Mouse (Mus musculus) frontal cortex, postnatal 25 days (tissue): ENCODE data around the gene Fdx1.

ENCODE experiments used
- DNase-seq, 2 experiments: peaks; one replicate each; pipeline ENCODE4 v3.0.0; 2022; ENCODE audit warnings: low spot score in 2 of 2

The Fdx1 gene

DNA sequence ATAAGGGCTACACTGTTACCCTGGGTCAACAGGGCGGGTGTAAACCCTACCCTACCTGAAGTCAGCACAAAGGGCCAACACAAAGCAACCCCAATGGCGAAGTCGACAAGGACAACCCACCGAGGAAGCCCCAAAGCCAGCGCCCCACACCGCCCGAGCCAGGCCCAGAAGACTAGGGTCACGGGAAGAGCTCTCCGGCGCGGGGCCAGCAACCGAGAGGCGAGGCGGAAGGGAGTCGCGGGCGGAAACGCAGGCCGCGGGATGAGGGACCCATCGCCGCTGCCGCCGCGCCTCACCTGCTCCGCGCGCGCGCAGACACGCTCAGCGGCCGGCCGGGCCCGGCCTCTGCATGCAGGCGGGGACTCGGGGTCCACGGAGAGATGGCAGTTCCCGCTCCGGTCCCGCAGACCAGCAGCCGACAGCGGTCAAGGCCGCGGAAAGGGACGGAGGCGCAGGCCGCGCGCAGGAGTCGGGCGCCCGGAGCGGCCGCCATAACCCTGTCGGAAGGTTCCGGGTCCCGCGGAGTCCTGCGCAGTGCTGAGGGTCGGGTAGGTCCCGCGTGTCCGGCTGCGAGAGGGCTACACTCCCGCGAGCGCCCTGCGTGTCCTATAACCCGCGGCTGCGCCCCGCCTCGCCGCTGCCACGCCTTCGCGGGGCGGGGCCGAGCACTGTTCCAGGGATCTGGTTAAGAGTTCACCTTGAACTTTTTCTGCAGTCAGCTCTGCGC is at the start of gene Fdx1:
Gene Fdx1 (minus strand): TSS at position 582 of the 727 bp plus-strand sequence.
- peak; percentile 20 to 44 for DNase-seq

DNA sequence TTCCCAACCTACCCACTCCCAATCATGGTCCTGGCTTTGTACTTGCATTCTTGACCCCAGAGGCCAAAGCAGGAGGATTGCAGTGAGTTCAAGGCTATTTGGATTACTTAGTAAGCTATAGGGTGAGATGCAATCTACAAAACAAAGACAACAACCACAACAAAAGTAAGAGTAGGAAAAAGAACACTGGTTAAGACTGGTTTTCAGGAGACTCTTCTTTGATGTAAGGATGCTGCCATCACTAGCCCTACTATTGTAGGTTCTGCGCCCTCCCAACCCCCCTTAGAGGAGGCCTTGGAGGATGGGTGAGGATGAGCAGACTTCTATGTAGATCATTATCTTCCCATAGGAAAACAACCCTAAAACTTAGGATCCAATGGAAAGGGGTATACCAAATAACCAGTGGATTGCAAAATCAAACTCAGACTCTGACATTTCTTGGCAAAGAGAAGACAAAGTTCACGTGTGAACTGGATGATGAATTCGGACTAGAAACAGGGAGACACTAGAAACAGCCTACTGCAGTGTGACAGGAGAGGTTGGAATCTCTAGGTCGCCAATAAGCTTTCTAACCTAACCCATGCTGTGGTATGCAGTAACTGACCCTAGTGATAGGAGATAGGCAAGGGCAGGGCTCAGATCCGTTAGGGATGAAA is 49.6 kb upstream of the Fdx1 start:
- DNase-seq, result no peak

DNA sequence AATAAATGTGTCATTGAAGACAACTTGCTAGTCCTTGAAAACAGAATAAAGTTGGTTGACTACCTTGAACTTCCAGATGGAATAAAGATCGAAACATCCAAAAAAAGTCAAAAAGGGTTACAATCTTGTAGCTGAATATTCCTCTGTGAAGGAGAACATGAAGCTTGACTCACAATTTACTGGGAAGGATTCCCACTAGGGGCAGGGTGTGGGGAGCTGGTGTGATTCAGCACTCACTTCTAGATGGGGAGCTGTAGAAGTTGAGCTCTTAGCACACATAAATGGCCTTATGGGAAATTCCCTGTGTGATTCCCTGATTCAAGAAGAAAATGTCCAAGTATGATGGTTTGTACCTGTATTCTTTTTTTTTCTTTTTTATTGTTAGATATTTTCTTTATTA is 49.0 kb upstream of the Fdx1 start:
- no peak for DNase-seq

DNA sequence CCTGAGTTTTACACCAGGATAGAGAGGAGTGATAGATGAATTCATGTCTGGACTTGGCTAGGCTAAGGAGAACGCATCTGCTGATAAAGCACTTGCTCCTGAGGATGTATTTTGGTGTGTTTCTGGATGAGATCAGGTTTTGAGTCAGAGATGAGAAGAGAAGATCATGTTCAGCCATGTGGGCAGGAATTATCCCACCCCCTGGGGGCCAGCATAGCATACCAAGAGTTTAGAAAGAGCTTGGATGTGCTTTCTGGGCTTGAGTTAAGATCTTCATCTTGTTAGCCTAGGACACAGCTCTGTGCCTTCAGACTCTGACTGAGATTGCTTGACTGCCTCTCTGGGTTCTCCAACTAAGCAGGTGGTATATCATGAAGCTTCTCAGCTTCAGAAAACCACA is 45.2 kb upstream of the Fdx1 start:
- no peak for DNase-seq

DNA sequence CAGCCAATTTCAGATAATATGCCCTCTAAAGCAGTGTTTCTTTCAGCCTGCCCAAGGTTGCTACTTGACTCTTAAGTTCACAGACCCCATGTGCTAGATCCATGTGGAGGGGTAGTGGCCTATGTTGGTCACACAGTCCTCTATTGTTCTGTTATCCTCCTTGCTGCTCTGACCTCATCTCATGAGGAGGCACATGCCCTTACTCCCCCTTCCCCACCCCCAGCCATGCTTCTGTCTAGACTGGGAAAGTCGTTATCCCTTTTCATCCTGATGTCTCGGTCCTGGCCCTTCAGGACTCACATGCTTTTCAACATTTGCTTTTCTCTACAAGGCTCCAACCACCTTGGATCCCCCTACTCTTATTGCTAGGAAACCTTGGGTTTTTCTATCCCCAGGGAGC is 44.0 kb upstream of the Fdx1 start:
- no peak for DNase-seq

DNA sequence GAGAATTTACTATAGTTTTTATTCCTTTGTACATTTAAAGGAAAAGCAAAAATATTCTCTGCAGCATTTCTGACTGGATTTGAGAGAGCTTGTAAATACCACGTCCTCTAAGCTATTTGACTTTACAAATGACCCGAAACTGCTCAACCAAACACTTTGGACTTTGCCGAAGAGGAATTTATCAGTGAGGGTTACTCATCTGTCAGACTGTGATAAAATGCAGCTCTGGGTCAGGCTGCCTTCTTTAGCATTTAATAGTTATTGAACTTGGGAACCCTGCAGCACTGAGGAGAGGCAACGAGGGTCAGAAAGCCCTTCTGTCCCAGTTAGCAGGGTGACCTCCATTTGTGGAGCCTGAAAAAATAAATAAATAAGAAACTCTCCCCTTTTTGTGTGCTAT is 40.1 kb upstream of the Fdx1 start:
- DNase-seq, result no peak

DNA sequence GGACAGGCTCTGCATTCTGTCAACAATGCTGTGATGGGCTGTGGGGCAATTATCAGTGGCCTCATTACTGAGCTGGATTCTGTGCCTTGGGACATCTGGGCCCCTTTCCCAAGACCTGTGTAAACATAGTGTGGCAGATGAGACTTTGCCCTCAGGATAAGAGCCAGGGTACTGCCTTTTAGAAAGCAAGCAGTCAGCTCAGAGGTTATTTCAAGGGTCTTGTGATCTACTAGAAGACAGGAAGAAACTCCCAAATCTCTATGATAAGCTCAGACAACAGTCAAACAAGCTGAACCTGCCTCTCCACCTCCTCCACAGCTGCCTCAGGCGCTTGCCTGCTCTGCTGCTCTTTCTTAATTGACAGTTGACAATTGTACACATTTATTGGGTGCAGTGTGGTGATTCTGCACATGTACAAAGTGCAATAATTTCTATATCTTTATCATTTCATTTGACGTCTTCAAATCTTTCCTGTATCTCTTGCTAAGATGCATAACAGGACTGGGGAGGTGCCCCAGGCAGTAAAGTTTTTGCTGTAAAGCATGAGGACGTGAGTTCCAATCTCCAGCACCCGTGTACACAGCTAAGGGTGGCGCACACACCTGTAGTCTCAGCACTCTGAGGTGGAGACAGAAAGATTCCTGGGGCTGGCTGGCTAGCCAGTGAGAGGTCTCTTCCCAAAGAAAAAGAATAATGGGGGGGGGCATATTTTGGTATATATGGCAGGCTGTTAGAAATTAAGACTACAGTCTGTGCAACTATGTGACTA is 32.2 kb upstream of the Fdx1 start:
- DNase-seq, result no peak

DNA sequence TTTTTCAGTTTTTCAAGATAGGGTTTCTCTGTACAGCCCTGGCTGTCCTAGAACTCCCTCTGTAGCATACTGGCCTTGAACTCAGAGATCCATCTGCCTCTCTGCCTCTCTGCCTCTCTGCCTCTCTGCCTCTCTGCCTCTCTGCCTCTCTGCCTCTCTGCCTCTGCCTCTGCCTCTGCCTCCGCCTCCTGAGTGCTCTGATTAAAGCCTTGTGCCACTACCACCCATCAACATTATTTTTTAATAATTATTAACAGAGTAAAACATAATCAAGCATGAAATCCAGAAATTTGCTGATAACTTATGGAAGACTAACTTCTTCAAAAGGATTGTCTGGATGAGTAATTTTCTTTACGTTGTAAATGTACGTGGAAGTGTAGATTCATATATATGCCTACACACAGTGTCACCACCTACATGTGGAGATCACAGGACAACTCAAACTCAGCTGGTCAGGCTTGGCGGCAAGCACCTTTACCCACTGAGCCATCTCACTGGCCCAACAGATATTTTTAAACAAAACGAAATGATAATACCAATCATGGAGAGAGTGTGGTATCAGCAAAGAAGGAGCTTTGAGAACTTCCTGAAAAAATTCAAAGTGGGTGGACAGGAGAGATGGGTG is 31.4 kb upstream of the Fdx1 start:
- no peak for DNase-seq

DNA sequence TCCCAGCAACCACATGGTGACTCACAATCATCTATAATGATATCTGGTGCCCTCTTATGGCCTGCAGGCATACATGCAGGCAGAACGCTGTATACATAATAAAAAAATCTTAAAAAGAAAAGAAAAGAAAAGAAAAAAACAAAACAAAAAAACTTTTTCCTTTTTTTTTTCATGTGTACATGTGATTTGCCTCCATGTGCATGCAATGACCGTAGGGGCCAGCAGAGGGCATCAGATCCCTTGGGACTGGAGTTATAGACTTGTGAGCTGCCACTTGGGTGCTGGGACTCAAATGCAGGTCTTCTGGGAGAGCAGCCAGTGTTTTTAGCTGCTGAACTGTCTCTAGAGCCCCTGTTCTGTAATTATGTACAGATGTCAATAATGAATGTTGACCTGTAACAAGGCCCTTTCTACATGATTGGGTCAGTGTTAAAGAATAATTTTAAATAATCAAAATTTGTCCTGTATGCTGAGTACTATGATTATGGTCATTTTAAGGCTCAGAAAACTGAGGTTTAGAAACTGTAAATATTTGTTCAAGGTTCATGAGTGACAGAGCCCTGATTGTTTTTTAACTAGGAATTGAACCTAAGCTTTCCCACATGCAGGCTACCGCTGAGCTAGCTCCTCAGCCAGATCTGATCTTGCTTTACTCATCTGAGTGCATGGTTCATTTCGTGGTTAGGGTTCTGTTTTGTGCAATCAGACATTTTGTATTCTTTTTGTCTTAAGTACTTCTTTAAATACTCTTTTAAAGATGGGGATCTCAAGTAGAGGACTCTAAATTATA is 30.3 kb upstream of the Fdx1 start:
- no peak for DNase-seq

DNA sequence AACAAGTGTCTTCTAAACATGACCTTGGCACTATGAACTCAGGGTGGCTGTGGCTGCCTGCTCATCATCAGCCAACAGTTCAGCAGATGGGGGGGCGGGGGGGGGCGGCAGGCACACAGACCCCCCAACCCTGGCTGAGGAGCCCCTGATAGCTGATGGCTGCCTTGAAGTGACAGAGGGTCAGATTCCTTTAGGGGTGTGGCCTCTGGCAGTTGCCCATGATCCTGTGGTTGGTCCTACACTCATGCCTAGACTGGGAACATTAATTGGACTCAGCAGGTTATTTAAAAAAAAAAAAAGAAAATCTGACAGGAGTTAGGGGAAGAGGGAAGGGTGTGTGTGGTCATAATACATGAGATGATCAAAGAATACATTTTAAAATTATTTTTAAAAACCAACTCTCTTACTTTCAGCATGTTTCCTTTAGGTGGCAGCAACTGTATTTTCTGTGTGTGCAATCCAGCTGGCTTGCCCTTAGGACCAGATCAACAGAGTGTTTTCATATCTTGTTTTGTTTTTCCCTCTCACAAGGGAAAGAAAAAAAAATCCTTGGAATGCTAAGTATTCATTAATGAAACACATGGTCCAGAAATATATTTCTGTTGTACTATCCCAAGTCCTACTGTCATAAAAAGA is 28.0 kb upstream of the Fdx1 start:
- DNase-seq, result no peak

DNA sequence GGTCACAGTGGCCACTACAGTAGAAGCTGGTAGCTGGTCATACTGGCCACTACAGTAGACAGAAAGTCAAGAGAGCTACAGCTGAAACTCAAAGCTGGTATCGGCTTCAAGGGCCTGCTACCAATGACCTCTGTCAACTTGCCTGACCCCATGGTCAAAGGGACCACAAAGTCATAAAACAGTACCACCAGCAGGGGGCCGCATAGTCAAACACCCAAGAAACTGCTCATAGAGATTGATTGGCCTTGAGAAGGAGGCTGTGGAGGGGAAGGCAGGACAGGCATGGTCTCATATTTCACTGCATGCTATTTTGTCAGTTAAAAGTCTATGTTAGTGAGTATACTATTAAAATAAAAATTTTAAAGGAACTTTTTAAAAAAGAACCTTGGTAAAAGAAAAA is 27.5 kb upstream of the Fdx1 start:
- no peak for DNase-seq

DNA sequence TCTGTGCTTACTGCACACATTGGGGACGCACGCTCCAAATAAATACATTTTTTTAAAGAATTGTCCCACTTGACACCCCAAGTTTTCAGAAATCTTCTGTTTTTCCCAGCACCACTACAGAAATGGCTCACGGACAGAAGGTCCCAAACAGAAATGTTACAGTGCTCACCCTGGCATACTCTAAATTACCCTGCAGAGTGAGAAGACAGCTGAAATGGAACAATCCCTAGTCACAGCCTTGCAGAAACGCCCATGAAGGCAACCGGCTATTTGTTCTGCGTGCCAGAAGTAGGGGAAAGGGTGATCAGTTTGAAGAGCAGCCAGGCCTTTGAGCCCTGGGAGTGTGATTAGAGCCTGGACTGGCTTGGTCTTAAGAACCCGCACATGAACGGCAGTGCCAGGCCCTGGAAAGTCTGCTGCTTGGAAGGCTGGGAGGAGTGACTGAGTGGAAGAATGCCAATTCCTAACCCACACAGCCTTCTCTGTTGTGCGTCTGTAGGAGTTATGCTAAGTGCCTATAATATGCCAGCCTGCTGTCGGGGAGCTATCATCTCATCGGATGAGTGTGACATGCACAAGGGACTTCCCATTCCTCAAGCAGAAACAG is 22.2 kb upstream of the Fdx1 start:
- peak; percentile 8 to 48 for DNase-seq

DNA sequence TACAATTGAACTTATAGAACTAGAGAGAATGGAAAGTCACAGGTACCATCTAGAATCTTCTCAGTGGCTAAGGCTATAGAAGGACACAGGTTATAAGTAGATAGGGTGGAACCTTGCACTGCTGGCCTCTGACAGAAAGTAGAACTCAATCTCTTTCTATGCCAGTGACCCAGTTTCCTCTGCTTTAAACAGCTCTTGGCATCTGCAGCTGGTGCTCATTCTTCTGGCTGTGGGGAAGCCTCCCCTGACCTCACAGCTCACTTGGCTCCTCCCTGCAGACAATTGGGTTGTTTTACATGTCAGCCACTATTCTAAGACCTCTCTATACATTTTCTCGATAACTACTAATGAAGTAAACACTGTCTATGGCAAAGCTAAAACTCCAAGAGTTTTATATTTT is 17.8 kb upstream of the Fdx1 start:
- no peak for DNase-seq

DNA sequence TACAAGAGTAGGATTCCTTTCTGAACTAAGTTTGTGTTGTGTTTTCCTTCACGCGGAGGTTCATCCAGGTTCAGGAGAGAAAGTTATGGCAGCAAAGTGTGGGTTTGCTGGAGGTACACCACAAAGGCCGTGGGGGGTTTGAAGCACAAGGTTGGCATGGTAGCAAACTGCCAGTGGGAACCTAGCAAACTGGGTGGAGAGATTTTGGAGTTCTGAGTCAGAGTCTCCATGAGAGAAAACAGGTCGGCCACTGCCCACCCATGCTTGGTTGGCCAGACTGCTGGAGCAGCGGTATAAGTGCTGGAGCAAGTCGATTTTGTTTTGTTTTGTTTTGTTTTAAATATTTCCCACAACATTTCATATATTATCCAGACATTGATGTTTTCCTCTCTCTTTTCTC is 15.9 kb upstream of the Fdx1 start:
- DNase-seq, result no peak

DNA sequence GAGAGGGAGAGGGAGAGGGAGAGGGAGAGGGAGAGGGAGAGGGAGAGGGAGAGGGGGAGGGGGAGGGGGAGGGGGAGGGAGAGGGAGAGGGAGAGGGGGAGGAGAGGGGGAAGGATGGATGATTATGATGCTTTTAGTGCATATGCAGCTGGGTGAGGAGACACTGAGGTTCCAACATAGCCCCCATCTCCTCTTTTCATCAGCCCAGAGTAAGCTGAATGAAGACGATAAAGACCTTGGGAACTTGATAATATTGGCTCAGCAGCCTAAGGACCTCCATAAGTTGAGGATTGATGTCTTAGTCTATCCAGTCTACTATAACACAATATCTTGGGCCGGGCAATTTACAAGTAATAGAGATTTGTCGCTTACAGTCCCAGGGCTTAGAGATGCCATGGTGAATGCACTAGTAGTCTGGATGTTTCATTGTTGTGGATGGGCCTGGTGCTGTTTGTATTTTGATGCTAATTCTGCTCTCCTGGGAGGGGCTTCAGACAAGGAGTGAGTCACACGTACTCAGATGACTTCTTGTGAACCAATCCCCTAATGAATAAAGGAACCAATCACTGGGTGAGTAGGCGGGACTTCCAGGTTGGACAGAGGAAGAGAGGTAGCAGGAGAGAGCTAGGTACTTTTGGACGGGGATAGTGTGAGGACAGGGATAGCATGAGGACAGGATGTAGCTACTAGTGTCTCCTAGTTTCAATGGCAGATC is 15.3 kb upstream of the Fdx1 start:
- DNase-seq, result no peak

DNA sequence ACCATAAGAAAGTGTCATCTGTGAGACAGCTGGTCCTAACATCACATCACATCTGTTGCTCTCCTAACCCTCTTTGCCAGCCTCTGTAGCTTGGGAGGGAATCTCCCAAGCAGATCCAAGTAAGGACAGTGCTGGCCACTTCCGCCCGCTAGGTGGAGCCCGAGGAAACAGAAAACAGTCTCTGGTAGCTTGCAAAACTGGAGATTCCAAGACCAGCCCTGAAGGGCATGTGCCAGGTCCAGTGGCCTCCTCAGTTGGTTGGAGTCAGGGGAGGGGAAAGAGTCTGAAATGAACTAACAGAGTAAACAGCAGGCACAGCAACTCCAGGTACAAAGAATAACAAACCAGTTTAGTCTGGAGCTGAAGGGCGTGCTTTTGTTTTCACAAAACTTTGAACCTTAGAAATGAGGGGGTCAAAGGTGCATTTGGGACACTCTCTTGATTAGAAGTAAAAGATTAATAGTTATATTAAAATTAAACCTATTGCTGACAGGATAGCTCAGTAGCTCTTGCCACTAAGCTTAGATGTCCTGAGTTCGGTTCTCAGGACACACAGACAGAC is 14.2 kb upstream of the Fdx1 start:
- DNase-seq, result peak; percentile 77 to 82

DNA sequence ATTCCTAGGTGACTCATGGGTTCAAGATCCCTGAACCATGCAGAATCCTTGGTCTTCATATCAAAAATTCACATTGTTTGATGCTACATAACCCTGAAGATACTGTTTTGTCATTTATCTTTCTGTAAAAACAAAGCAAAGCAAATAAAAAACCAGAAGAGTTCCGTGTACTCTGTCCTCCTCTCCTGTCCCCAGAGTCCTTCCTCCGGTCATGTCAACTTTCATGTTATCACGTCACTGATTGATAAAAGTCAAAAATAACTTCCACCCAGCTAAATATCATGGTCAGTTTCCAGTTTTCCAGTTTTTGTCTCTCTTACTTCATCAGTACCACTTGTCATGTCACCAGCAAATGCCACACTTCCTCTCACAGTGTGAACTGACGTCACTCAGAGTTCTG is 11.5 kb upstream of the Fdx1 start:
- no peak for DNase-seq

DNA sequence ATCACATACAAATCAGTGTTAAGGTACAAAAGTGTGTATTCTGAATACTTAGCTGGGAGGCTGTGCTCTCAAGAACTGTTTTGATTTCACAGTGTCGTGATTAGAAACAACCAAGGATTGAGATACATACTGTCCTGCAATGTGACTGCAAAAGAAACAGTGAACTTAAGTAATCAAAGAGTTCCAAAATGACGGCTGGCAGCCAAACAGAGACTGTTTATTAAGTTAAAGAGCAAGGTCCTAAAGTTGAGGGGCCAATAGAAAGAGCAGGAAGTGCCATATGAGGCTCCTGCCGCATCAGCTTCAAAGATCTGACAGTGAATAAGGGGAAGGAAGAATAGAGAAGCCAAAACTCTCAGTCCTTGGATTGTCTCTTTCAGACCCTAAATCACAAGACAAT is 10.5 kb upstream of the Fdx1 start:
- DNase-seq, result no peak

DNA sequence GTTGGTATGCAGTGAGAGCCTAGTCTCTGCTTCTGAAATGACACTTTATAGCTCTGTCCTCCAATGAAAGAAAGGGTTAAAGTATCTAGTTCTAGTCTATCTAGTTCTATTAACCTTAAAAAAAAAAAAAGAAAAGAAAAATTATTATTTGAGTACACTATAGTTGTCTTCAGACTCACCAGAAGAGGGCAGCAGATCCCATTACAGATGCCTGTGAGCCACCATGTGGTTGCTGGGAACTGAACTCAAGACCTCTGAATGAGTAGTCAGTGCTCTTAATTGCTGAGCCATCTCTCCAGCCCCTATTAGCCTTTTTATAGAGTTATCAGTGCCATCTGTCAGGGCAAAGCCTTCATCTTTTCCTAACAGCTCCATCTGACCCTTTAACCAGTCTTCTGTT is 3.0 kb upstream of the Fdx1 start:
- no peak for DNase-seq

DNA sequence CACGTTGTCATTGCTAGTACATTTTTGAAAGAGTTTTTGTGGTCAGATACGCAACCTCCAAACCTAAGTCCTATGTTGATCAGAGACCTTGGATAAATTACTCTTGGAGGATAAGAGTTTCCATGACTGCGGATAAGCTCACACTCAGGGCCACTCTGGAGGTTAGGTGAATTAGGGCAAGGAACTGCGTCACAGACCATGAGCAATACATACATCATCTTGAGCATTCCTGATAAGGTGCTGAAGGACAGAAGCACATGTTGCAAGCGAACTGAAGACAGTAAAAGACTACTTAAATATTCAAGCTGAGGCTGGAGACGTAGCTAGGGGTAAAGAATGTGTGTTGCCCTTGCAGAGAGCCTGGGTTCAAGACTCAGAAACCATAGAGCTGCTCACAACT is 754 bp upstream of the Fdx1 start:
- no peak for DNase-seq
